Mouse (Mus musculus) layer of hippocampus, postnatal 25 days (tissue): Measurements from ENCODE around the gene Crmp1. TPM values are rescaled to one million over a fixed set of nuclear protein-coding genes. Genes with fewer than 3 reads are reported as not detected.

Experiments
- total RNA-seq, 2 experiments: library from RNA; stranded (reverse); gene quantifications; 2 replicates each; pipeline ENCODE4 v1.2.3; 2021

Gene Crmp1
- total RNA-seq, 2 experiments from 2014 or later, result 252 to 276 TPM

Other genes with a start within 250 kb of the Crmp1 start
- gene Gm1043, start 156.6 kb upstream of the Crmp1 start, total RNA-seq, result 10 to 100 TPM; 21.4 to 28.8 TPM
- 10 to 100 TPM in 1 of 2 experiments, 1 to 10 TPM in 1; 9.3 to 10.4 TPM for gene Evc, start 95.0 kb downstream of the Crmp1 start, total RNA-seq
- 10 to 100 TPM; 21.1 to 22.2 TPM for gene Evc2, start 96.6 kb downstream of the Crmp1 start, total RNA-seq